Mouse (Mus musculus) heart, embryonic 11.5 days (tissue): ENCODE results near the gene Fgr. TPM values are rescaled to one million over a fixed set of nuclear protein-coding genes. Genes with fewer than 3 reads are reported as not detected.

ENCODE experiments used
- ATAC-seq: fragments of 200-750 bp; cut with Nextera tagmentation; replicated peaks from 2 replicates; pipeline ENCODE4 v1.8.0; 2017; ENCODE audit warnings: moderate library complexity; ENCODE audit not compliant: insufficient number of reproducible peaks, low FRiP score, low TSS enrichment
- H3K27ac ChIP-seq: fragments of 300-500 bp; sonication (generic); 2 replicates; pipeline ENCODE4 v1.5.1; 2014; ENCODE audit warnings: mild to moderate bottlenecking, low read depth, low read length
- H3K27me3 ChIP-seq: fragments of 300-500 bp; sonication (generic); 2 replicates; pipeline ENCODE4 v1.6.1; 2014; ENCODE audit warnings: mild to moderate bottlenecking, low read length, mixed read lengths; ENCODE audit not compliant: control insufficient read depth, insufficient read depth
- H3K36me3 ChIP-seq: fragments of 300-500 bp; sonication (generic); 2 replicates; pipeline ENCODE4 v1.6.1; 2014; ENCODE audit warnings: mild to moderate bottlenecking, low read length, moderate library complexity, mixed read lengths; ENCODE audit not compliant: control insufficient read depth, insufficient read depth
- H3K4me1 ChIP-seq: fragments of 300-500 bp; sonication (generic); 2 replicates; pipeline ENCODE4 v1.6.1; 2014; ENCODE audit warnings: low read length; ENCODE audit not compliant: control insufficient read depth, insufficient read depth
- H3K4me2 ChIP-seq: fragments of 300-500 bp; sonication (generic); 2 replicates; pipeline ENCODE4 v1.6.1; 2014; ENCODE audit warnings: mild to moderate bottlenecking, moderate library complexity
- H3K4me3 ChIP-seq: fragments of 300-500 bp; sonication (generic); 2 replicates; pipeline ENCODE4 v1.5.1; 2014; ENCODE audit warnings: low read depth, low read length
- H3K9ac ChIP-seq: fragments of 300-500 bp; sonication (generic); 2 replicates; pipeline ENCODE4 v1.6.1; 2014; ENCODE audit warnings: mild to moderate bottlenecking, low read depth, low read length, moderate library complexity
- H3K9me3 ChIP-seq: fragments of 300-500 bp; sonication (generic); replicated peaks from 2 replicates; pipeline ENCODE4 v1.6.1; 2016; ENCODE audit warnings: low read length; ENCODE audit not compliant: control insufficient read depth
- WGBS: fragments of 180-500 bp; shearing (Covaris S2); extraction: QIAGEN DNeasy Blood & Tissue Kit; methylation state at CpG from one replicate; pipeline ENCODE4 v1.1.7; 2014; ENCODE audit not compliant: insufficient replicate concordance; 5-methylcytosine and 5-hydroxymethylcytosine counted together
- polyA plus RNA-seq: library from polyadenylated mRNA; unstranded; fragments of >200 nt; fragmentation: Nextera tagmentation; extraction: Ambion mirVana; gene quantifications from 2 replicates; pipeline ENCODE4 v1.2.1, GENCODE M21; 2014

Gene Fgr
- polyA plus RNA-seq, 1 experiment from 2014 or later, result 0.40 TPM

- Histone ChIP-seq H3K9ac (no peak overlapping the region), H3K27ac (no peak overlapping the region)
Observed at GRCm38 (mm10) chr4:132963436-132963835, 10.5 kb upstream of the Fgr start.

GRCm38 (mm10) chr4:132964064-132964463 lies 9.8 kb upstream of the Fgr start:
- Histone ChIP-seq H3K27ac (no peak overlapping the region), H3K4me3 (no peak overlapping the region), H3K27me3 (no peaks in the 10 kb centered on the region), H3K4me1 (peaks cover 30% of the 10 kb centered on the region), H3K9me3 (no peaks in the 10 kb centered on the region), H3K4me2 (no peak overlapping the region), H3K36me3 (no peaks in the 10 kb centered on the region), H3K9ac (no peak overlapping the region)
- no peak for ATAC-seq
- WGBS, result 41% methylated on average over 3 of the region's 3 CpGs

More at GRCm38 (mm10) chr4:132963436-132963835, 10.5 kb upstream of the Fgr start:
- Histone ChIP-seq H3K4me2 (no peak overlapping the region), H3K27me3 (no peaks in the 10 kb centered on the region), H3K4me3 (no peak overlapping the region), H3K9me3 (no peaks in the 10 kb centered on the region), H3K4me1 (peaks cover 36% of the 10 kb centered on the region), H3K36me3 (no peaks in the 10 kb centered on the region)
- 36% methylated on average over 2 of the region's 2 CpGs for WGBS
- ATAC-seq, result no peak

GRCm38 (mm10) chr4:132964473-132964872 lies 9.4 kb upstream of the Fgr start:
- Histone ChIP-seq H3K9me3 (no peaks in the 10 kb centered on the region), H3K36me3 (no peaks in the 10 kb centered on the region), H3K4me3 (no peak overlapping the region), H3K4me1 (peaks cover 27% of the 10 kb centered on the region), H3K4me2 (no peak overlapping the region), H3K9ac (0 out of 2 replicates have a peak overlapping the region, but pooled peaks have one; percentile 16), H3K27me3 (no peaks in the 10 kb centered on the region), H3K27ac (no peak overlapping the region)
- 53% methylated on average over 5 of the region's 5 CpGs for whole genome bisulfite sequencing
- no peak for ATAC-seq

- H3K4me2 ChIP-seq, result no peak overlapping the region
- H3K9ac ChIP-seq, result no peak overlapping the region
- H3K9me3 ChIP-seq, result no peaks in the 10 kb centered on the region
- 49% methylated on average over 6 of the region's 6 CpGs for WGBS
- H3K4me1 ChIP-seq, result peaks cover 7% of the 10 kb centered on the region
- no peak for ATAC-seq
- H3K4me3 ChIP-seq, result no peak overlapping the region
- H3K27ac ChIP-seq, result no peak overlapping the region; the same call in 1 of the 2 replicates
- H3K36me3 ChIP-seq, result no peaks in the 10 kb centered on the region
- peaks cover 6% of the 10 kb centered on the region; the same call in 1 of the 2 replicates for H3K27me3 ChIP-seq
Observed at GRCm38 (mm10) chr4:132968105-132968938, 5.6 kb upstream of the Fgr start.

GRCm38 (mm10) chr4:132971601-132972000 lies 2.3 kb upstream of the Fgr start:
- no peak overlapping the region for H3K4me3 ChIP-seq
- H3K36me3 ChIP-seq, result no peaks in the 10 kb centered on the region
- H3K9ac ChIP-seq, result no peak overlapping the region
- peaks cover 32% of the 10 kb centered on the region for H3K27me3 ChIP-seq
- no peak overlapping the region for H3K27ac ChIP-seq
- no peaks in the 10 kb centered on the region for H3K9me3 ChIP-seq
- H3K4me1 ChIP-seq, result peaks cover 21% of the 10 kb centered on the region
- no peak overlapping the region for H3K4me2 ChIP-seq
- no peak for ATAC-seq
- 72% methylated on average over 6 of the region's 6 CpGs for WGBS

- H3K9ac ChIP-seq, result no peak overlapping the region
- H3K9me3 ChIP-seq, result no peaks in the 10 kb centered on the region
- H3K4me3 ChIP-seq, result no peak overlapping the region
- no peaks in the 10 kb centered on the region for H3K36me3 ChIP-seq
- ATAC-seq, result no peak
- H3K4me2 ChIP-seq, result no peak overlapping the region
- no peak overlapping the region for H3K27ac ChIP-seq
- H3K4me1 ChIP-seq, result peaks cover 21% of the 10 kb centered on the region
- H3K27me3 ChIP-seq, result peaks cover 35% of the 10 kb centered on the region
- WGBS, result 63% methylated on average over 3 of the region's 3 CpGs
Observed at GRCm38 (mm10) chr4:132972101-132972500, 1.8 kb upstream of the Fgr start.

- H3K27me3 ChIP-seq, result peaks cover 39% of the 10 kb centered on the region
- H3K36me3 ChIP-seq, result no peaks in the 10 kb centered on the region
- H3K9ac ChIP-seq, result no peak overlapping the region
- no peak for ATAC-seq
- 49% methylated on average over 2 of the region's 2 CpGs for whole genome bisulfite sequencing
- peaks cover 21% of the 10 kb centered on the region for H3K4me1 ChIP-seq
- H3K27ac ChIP-seq, result no peak overlapping the region
- H3K9me3 ChIP-seq, result no peaks in the 10 kb centered on the region
- no peak overlapping the region for H3K4me3 ChIP-seq
- H3K4me2 ChIP-seq, result no peak overlapping the region
Observed at GRCm38 (mm10) chr4:132972556-132972955, 1.3 kb upstream of the Fgr start.

GRCm38 (mm10) chr4:132973186-132973585 lies 709 bp upstream of the Fgr start:
- WGBS, result 44% methylated on average over 8 of the region's 8 CpGs
- H3K27me3 ChIP-seq, result peaks cover 39% of the 10 kb centered on the region
- ATAC-seq, result no peak

GRCm38 (mm10) chr4:132974904-132975303 lies 1.0 kb downstream of the Fgr start:
- ATAC-seq, result no peak
- Histone ChIP-seq H3K27ac (no peak overlapping the region), H3K36me3 (no peaks in the 10 kb centered on the region), H3K9ac (peak overlapping the region; percentile 44; the same call in 1 of the 2 replicates), H3K9me3 (no peaks in the 10 kb centered on the region), H3K4me2 (peak overlapping the region; percentile 52), H3K4me3 (peak overlapping the region; percentile 22), H3K4me1 (peaks cover 21% of the 10 kb centered on the region), H3K27me3 (peaks cover 39% of the 10 kb centered on the region)
- 1% methylated on average over 15 of the region's 15 CpGs for WGBS

More at GRCm38 (mm10) chr4:132973186-132973585, 709 bp upstream of the Fgr start:
- H3K4me1 ChIP-seq, result peaks cover 21% of the 10 kb centered on the region
- no peak overlapping the region for H3K9ac ChIP-seq
- H3K9me3 ChIP-seq, result no peaks in the 10 kb centered on the region
- H3K36me3 ChIP-seq, result no peaks in the 10 kb centered on the region
- no peak overlapping the region for H3K27ac ChIP-seq
- no peak overlapping the region for H3K4me3 ChIP-seq
- no peak overlapping the region for H3K4me2 ChIP-seq
